Mouse (Mus musculus) right cerebral cortex, postnatal 36 days (tissue): ENCODE measurements around the gene Pex11b.
A peak's percentile ranks its signal among the peaks of the same experiment; 100 is the strongest.
"Not testable (repeated sequence)": the region's sequence is repeated elsewhere in the genome, so short reads cannot be mapped to it uniquely, and the experiment has no call there.

Experiments
- DNase-seq, 2 experiments: peaks; one replicate each; pipeline ENCODE4 v3.0.0; 2022; ENCODE audit warnings: low spot score in 2 of 2, mixed read lengths in 1 of 2

Pex11b gene

GRCm38 (mm10) chr3:96634928-96635879 is at the start of gene Pex11b, which contains the start of gene Gm42957:
Gene Pex11b (plus strand): TSS chr3:96635376.
Gene Gm42957 (plus strand): TSS chr3:96635474.
- peak; percentile 85 to 88 for DNase-seq

- no peak for DNase-seq
Measured at GRCm38 (mm10) chr3:96590657-96591056, 44.5 kb upstream of the Pex11b start.

GRCm38 (mm10) chr3:96593374-96593773 is 41.8 kb upstream of the Pex11b start:
- no peak for DNase-seq

- peak; percentile 90 to 92 for DNase-seq
Measured at GRCm38 (mm10) chr3:96593790-96594560, 41.2 kb upstream of the Pex11b start, which contains the start of gene Polr3gl. Gene Polr3gl (minus strand): TSS chr3:96594181.

- no peak for DNase-seq
Measured at GRCm38 (mm10) chr3:96594851-96595250, 40.3 kb upstream of the Pex11b start.

- peak in 1 of 2 experiments; percentile 51 for DNase-seq
Measured at GRCm38 (mm10) chr3:96595661-96596060, 39.5 kb upstream of the Pex11b start.

- peak; percentile 75 to 77 for DNase-seq
Measured at GRCm38 (mm10) chr3:96596228-96596707, 38.9 kb upstream of the Pex11b start, which contains the start of gene Ankrd34a. Gene Ankrd34a (plus strand): TSS chr3:96596636.

- peak in 1 of 2 experiments; percentile 43 for DNase-seq
Measured at GRCm38 (mm10) chr3:96596855-96597254, 38.3 kb upstream of the Pex11b start.

GRCm38 (mm10) chr3:96597435-96597891 is 37.7 kb upstream of the Pex11b start:
- DNase-seq, result no peak

- peak in 1 of 2 experiments; percentile 32 for DNase-seq
Measured at GRCm38 (mm10) chr3:96598156-96599068, 36.8 kb upstream of the Pex11b start.

GRCm38 (mm10) chr3:96599069-96599393 is 36.1 kb upstream of the Pex11b start:
- no peak for DNase-seq

GRCm38 (mm10) chr3:96599411-96599810 is 35.8 kb upstream of the Pex11b start:
- DNase-seq, result no peak

- peak; percentile 93 to 95 for DNase-seq
Measured at GRCm38 (mm10) chr3:96600639-96601250, 34.4 kb upstream of the Pex11b start, which contains the start of gene Lix1l. Gene Lix1l (plus strand): TSS chr3:96601149.

- peak; percentile 49 to 57 for DNase-seq
Measured at GRCm38 (mm10) chr3:96601251-96601787, 33.9 kb upstream of the Pex11b start.

- peak in 1 of 2 experiments; percentile 18 for DNase-seq
Measured at GRCm38 (mm10) chr3:96601941-96602703, 33.1 kb upstream of the Pex11b start.

GRCm38 (mm10) chr3:96602704-96603084 is 32.5 kb upstream of the Pex11b start:
- DNase-seq, result no peak

- no peak for DNase-seq
Measured at GRCm38 (mm10) chr3:96603311-96603710, 31.9 kb upstream of the Pex11b start.

- not testable (repeated sequence) for DNase-seq
Measured at GRCm38 (mm10) chr3:96606007-96606406, 29.2 kb upstream of the Pex11b start.

GRCm38 (mm10) chr3:96606618-96607017 is 28.6 kb upstream of the Pex11b start:
- no peak for DNase-seq
